Mouse (Mus musculus): ENCODE data around the gene Hbq1a. TPM values are rescaled to one million over a fixed set of nuclear protein-coding genes. Genes with fewer than 3 reads are reported as not detected.
A peak's percentile ranks its signal among the peaks of the same experiment; 100 is the strongest.

Gene Hbq1a
- polyA plus RNA-seq, 2 experiments from 2014 or later = not detected

DNA sequence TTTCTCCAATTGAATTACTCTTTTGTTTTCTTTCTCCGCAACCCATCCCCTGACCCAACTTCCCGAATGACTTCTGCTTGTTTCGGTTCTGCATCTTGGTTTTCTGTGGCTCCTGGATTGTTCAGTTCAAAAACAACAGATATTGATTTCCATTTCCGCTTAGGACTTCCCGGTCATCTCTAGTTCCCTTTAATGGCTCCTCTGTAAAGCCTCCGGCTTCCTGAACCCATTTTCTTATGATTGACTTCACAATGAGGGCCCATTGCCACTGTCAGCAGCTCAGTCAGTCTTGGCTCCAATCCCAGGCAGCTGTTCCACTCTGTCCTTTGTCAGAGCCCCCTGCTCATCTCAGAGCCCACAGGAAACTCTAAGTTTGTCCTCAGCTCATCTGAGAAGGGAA, 31.2 kb downstream of the Hbq1a start:
- ATAC-seq = no peak

DNA sequence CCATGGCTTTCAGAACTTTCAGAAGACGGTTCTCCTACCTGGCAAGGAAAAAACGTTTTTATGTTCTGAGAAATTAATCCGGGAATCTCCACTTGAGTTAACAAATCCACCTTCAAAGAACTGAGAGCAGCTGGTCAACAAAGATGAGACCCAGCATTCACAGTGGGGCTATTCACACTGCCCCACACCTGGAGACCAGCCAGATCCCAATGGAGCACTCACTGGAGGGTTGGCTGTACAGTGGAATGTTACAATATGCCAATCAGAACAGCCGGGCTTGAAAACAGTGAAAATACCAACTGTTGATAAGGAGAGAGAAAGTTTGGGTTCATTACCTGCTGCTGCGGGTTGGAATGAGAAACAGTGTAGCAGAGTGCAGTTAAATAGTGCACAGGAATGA, 32.0 kb downstream of the Hbq1a start:
- ATAC-seq = no peak

DNA sequence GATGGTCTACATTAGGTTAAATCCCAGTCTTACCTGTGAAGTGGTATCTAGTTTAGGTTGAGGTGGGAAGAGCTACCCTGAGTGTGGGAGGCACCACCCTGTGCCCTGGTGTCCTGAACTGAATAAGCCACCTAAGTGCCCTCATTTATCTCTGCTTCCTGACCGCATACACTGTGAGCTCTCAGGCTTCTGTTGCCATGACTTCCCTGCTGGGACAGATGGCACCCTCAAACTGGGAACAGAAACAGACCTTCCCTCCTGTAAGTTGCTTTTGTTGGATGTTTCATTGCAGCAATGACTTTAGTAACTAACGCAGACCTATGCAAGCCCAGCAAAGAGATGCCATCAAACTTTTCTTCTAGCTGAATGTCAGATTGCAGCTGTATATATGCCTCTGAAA, 33.4 kb downstream of the Hbq1a start:
- ATAC-seq = no peak

DNA sequence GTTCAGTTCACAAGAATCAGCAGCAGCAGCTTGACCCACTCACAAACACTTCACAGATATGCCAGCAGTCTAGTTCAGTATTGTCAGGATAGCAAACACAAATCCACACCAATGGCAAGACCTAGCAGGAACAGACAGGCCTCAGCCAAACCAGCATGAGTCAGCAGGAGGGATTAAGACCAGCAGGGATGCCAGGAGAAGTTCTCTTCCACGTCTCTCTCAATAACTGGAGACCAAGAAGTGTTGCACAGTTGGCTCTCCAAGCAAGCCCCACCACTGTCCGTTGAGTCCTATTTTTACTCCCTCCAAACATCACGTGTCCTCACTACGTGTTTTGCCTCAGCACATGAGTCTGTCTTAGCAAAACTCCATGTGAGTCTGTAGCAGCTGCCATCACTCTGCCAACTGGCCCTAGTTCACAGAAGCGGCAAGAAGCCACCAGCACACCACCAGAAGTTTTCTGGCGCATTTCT, 36.6 kb downstream of the Hbq1a start:
- ATAC-seq = no peak

DNA sequence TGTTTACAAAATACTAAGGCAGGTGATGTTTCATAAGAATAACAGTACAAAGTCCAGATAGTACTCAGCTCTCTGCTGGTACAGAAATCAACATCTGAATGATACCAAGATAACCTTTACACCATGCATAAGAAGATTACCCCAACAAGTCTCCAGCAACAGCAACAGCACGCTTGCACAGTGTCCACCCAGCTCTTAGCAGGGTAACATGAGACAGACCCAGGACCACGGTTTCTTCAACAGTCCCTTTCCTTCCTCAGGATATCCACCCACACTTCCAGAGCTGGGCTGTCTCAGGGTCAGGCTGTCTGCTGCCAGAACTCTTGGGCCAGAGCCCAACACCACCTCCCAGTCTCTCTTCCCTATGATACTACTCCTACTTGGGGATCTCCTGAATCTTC, 39.3 kb downstream of the Hbq1a start:
- ATAC-seq = no peak

DNA sequence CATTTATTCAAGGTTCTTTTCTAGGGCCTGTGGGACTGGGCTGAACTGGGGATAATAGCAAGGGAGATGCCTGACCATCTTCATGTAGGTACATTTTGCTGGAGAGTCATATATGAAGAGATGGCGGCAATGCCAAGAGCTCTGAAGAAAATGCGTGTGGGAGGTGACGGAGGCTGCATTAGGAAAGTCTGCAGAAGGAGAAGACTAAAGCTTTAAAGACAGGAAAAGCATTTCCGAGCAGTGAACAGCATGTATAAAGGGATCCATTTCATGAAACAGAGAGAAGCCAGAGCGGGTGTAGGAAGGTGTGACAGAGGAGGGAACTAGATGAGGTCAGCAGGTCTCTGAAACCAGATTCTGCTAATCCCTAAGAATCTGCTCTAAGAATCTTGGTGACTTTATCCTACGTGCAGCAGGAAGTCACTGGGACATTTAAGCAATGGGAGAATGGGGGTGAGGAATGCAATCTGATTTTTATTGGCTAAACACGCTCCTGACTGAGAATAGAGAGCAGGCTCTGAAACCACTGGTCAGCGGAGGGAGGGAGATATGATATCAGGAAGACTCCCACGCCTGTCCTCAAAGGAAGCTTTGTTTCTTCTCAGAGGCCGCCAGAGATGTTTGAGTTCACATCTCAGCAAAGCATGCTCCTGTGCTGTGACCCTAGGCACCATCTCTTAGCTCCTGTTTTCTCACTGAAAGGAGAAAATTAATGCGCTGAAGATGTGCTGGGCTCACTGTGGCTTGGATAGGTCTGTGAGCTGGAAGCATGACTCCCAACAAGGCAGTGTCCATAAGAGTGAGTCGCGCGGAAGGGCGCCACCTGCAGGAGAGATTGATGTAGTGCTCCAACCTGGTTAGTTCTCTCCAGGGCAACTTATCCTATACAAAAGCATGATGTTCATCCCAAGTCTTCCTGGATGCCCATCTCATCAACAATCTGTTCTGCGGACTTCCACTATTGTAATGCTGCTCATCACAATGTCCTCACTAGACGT, 40.9 kb downstream of the Hbq1a start:
- no peak for ATAC-seq

DNA sequence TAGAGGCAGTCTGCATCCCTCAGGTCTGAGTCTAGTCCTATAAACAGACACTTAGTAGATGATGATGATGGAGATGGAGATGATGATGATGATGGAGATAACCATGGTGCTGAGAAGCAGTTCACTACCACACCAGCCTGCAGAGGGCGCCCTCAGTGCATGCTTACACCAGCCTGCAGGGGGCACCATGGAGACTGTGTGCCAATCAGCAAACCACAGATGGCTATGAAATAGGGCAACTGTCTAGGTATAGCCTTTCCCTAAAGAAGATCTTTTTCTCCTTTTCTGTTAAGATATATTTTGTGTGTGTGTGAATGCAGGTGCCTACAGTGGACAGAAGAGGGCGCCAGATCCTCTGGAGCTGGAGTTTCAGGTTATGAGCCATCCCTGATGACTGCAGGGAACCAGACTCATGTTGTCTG, 42.9 kb downstream of the Hbq1a start:
- peak; percentile 43 for ATAC-seq

DNA sequence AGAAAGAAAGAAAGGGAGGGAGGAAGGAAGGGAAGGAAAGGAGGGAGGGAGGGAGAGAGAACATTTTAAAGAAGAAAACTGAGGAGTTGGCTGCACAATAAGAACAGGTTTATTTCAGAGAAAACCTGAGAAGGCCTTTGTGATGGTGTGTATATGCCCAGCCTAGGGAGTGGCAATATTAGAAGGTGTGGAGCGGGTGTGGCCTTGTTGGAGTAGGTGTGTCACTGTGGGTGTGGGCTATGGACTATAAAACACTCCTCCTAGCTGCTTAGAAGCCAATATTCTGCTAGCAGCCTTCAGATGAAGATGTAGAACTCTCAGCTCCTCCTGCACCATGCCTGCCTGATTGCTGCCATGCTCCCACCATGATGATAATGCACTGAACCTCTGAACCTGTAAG, 43.5 kb downstream of the Hbq1a start:
- ATAC-seq = no peak

DNA sequence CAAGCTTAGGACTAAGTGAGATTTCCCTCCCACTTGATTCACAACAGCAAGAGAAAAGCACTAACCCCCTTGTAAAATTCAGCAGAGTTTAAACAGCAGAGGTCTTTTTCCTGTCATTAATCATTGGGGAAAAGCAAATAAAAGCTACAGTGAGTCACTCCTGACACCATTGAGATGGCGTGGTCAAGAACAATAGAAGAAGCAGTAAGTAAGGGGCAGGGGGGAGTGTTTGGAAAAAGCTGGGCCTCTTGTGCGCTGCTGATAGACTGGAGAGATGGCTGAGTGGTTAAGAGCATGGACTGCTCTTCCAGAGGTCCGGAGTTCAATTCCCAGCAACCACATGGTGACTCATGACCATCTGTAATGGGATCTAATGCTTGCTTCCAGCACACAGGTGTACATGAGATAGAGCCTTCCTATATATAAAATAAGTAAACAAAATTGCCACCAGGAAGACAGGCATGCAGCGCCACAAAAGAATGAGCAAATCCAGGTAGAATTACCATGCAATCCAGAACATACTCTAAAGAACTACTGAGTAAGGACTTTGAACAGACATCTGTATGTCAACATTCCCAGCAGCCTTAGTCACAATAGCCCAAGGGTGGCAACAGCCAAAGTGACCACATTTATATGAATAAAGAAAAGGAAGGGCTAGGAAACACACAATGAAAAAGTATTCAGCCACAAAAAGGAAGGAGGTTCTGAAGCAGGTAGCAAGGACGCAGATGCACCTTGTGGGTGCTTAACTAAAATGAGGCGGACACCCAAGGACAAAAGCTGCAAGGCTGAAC, 45.8 kb downstream of the Hbq1a start:
- ATAC-seq = no peak

DNA sequence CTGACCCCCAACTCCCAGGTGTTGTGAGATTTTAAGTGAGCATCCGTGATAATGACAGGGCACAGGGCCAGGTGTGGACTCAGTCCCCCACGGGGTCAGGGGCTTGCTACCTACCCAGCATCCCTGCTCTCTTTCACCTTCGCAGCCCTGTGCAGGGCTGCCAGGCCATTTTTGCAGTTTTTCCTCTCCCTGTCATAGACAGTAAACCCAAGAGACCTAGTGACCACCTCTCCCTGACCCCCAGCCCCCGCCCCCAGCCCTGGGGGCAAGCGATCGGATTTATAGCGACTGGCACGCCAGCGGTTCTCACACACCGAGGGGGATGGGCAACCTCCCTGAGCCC, 47.4 kb downstream of the Hbq1a start:
- ATAC-seq = no peak

DNA sequence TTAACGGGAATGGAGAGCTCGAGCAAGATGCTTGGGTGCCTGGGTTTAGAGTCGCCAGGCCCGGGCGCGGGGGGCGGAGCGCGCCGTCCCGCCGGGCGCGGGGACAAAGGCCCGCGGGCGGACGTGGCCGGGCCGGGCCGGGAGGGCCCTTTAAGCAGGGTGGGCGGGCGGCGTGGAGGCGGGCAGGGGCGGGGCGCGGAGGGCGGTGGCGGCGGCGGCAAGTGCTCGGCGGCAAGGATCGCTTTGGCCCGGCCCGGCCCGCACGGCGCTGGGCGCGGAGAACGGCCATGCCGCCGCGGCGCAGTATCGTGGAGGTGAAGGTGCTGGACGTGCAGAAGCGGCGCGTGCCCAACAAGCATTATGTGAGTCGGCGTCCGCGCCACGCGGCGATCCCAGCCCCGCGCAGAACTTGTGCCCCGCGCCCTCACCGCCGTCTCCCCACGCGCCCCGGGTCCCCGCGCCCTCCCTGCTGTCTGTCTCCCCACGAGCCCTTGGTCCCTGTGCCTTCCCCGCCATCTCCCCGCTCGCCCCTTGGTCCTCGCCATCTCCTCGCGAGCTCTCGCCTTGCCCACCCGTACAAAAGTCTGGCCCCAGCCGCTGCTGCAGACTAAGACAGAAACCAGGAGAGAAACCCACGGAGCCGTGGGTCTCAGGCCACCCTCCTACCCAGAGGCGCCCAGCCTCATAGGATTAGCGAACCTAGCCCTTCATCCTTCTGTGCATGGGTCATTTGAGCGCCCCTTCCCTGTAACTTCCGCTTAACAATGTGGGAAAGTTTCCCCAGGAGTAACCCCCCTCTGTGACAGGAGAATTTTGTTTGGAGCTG, 48.0 kb downstream of the Hbq1a start, which contains the start of gene Sh3pxd2b:
TSS of gene Sh3pxd2b (plus strand) at position 214 of the 826 bp plus-strand sequence.
- no peak for ATAC-seq

DNA sequence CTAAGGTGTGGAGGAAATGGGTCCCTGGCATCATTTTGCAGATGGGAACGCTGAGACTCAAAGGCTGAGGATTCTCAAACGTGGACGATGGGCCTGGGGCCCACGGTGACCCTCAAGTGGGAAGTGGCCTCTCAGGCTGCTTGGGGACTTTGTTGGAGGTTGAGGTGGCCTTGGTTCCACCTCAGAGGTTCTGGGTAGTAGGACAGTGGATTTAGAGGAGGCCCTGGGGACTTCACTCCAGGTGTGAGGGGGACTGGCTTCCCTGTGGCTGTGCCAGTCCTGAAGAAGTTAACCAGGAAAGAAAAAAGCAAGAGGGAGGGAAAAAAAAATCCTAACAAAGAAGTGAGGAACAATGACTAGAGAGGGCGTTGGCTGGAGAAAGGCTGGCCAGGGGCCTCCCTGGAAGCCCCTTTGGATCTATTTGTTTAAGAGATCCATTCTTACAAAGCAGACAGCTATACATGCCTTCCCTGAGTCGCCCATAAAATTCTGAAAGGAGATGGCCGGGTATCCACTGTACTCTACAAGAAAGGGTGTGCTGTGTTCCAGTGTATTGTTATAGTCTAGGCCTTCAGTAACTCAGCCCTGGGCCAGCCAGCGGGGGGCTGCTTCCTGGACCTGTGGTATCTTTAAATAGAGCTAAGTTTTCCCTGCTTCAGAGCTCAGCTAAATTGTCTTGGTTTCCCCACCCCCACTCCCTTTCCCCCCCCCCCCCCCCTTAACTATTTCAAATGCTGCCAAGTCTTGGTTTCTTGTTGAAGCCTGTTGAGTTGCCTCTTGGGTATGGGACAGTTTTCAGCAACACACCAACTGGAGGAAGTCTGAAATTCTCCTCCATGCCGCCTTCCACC, 48.8 kb downstream of the Hbq1a start:
- no peak for ATAC-seq

DNA sequence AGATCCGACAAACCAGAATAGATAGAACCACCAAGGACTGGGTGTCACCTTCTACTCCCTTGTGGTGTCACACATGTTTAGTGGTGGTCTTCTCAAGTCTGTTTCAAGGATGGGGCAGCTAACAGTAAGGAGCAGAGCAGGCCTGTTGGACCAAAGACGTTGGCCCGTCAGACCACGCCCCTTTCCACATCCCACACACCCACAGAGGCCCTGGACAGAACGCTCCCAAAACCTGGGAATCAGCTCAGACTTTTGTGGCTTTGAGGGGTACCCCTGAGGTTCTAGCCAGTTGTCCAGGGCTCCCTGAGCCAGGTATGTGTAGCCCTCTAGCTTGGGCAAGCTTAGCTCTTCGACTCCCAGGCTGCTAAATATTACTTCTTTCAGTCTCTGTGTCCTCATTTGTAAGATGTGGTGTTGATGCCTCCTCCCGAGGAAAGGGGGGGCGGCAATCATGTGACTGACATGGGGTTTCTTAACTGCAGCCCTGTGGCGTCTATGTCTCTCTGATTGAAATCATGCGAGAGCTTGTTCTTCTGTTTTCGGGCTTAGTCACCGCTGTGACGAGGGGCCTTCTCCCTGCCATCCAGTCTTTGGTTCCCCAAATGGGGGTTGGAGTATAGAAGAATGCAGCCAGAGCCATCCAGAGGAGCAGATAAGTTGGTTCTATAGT, 49.5 kb downstream of the Hbq1a start:
- no peak for ATAC-seq

Other genes starting within 250 kb of the Hbq1a start
- gene Il9r, start 99.8 kb upstream of the Hbq1a start, polyA plus RNA-seq (2017; shearing (Covaris generic)) = 10 to 100 TPM in 1 of 2 experiments, 1 to 10 TPM in 1; 5.8 to 10.0 TPM
- 10 to 100 TPM; 55.7 to 58.6 TPM for gene Snrnp25, start 94.7 kb upstream of the Hbq1a start, polyA plus RNA-seq (2017; shearing (Covaris generic))
- gene Rhbdf1, start 77.8 kb upstream of the Hbq1a start, polyA plus RNA-seq (2017; shearing (Covaris generic)) = 1 to 10 TPM in 1 of 2 experiments, not detected in 1; 1.1 TPM
- gene Mpg, start 73.6 kb upstream of the Hbq1a start, polyA plus RNA-seq (2017; shearing (Covaris generic)) = 10 to 100 TPM; 27.0 to 39.9 TPM
- 10 to 100 TPM; 39.1 to 68.6 TPM for gene Nprl3, start 32.4 kb upstream of the Hbq1a start, polyA plus RNA-seq (2017; shearing (Covaris generic))
- not detected for gene Hba-x, start 23.7 kb upstream of the Hbq1a start, polyA plus RNA-seq (2017; shearing (Covaris generic))
- 1 to 10 TPM; 3.9 to 4.5 TPM for gene Hba-a1, start 16.6 kb upstream of the Hbq1a start, polyA plus RNA-seq (2017; shearing (Covaris generic))
- gene Hbq1b, start 13.1 kb upstream of the Hbq1a start, polyA plus RNA-seq (2017; shearing (Covaris generic)) = not detected
- gene Hba-a2, start 3.6 kb upstream of the Hbq1a start, polyA plus RNA-seq (2017; shearing (Covaris generic)) = 10 to 100 TPM in 1 of 2 experiments, not detected in 1; 13.1 TPM
- gene Sh3pxd2b, start 47.8 kb downstream of the Hbq1a start, polyA plus RNA-seq (2017; shearing (Covaris generic)) = under 1 TPM in 1 of 2 experiments, not detected in 1; 0.28 TPM
- 1 to 10 TPM; 1.8 to 4.9 TPM for gene Ubtd2, start 155.3 kb downstream of the Hbq1a start, polyA plus RNA-seq (2017; shearing (Covaris generic))
- 1 to 10 TPM in 1 of 2 experiments, under 1 TPM in 1; 0.87 to 1.1 TPM for gene Efcab9, start 232.0 kb downstream of the Hbq1a start, polyA plus RNA-seq (2017; shearing (Covaris generic))
- gene Stk10, start 233.2 kb downstream of the Hbq1a start, polyA plus RNA-seq (2017; shearing (Covaris generic)) = 100 to 1,000 TPM in 1 of 2 experiments, 10 to 100 TPM in 1; 84.0 to 217 TPM

All from CD4-positive, CD25-positive, alpha-beta regulatory T cell, adult 4 months (primary cell).